Mouse (Mus musculus): ENCODE measurements around the gene Mpzl3.
A peak's percentile ranks its signal among the peaks of the same experiment; 100 is the strongest.
"Not testable (repeated sequence)": the region's sequence is repeated elsewhere in the genome, so short reads cannot be mapped to it uniquely, and the experiment has no call there.

The Mpzl3 gene

DNA sequence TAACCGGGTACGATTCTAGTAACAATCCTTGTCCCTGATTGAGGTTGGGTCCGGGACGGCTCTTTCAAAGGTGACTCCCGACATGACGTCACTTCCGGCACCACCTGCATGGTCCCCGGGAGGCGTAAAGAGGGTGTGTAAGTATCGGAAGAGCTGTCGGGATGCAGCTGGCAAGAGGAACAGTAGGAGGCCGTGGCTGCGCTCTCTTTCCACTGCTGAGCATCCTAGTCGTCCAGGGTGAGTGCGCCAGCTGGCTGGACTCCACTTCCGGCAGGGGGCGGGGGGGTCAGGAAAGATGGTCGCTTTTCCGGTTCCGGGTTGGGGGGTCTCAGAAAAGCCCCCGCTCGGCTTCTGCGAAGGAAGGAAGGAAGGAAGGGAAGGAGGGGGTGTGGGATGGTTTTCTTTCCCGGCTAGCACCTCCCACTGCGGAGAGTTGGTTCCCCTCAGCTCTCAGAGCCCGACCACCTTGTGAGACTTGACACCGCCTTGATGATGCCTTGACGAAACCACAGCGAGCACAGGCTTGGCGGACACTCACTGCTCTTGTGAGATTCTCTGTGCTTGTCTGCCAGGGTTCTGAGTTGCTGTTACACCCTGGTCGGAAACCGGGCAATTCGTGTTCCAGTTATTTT, at the start of gene Mpzl3:
Gene Mpzl3, plus strand, starts transcription at position 105 of the 632 bp plus-strand sequence.
- DNase-seq, result peak; percentile 91 to 95

DNA sequence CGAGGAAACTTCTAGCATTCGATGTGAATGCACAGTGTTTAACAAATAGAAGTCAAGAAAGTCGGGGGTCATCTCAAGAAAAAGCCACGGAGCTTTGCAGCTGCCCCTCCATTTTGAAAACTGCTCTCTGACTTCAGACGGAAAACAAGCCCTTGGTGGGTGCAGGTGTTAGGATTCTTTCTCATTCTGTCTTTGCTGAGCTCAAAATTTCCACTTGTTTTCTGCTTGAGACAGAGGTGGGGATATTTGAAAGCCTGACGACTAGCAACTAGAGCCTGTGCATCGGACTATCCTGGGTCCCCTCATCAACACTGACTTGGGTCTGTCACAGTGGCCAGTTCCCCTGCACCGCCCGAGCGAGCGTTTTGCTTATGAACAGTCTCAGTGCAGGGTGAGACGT, 47.6 kb upstream of the Mpzl3 start:
- no peak for DNase-seq

DNA sequence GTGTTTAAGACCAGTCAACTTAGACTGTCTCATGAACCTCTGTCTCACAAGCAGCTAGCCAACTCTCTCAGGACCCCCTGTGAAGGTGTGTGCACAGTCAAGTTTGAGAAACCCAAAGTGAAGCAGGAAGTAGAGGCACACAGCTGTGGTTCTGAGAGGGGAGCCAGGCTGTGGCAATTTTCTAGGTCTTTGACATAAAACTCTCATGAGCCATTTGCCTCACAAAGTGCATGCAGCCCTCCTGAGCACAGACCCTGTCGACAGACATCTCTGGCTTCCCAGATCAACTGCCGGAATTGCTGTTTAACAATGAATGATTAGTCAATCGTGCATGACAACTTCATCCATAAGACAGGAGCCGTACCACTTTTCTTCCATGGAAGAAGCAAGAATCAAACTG, 46.6 kb upstream of the Mpzl3 start:
- DNase-seq, result no peak

DNA sequence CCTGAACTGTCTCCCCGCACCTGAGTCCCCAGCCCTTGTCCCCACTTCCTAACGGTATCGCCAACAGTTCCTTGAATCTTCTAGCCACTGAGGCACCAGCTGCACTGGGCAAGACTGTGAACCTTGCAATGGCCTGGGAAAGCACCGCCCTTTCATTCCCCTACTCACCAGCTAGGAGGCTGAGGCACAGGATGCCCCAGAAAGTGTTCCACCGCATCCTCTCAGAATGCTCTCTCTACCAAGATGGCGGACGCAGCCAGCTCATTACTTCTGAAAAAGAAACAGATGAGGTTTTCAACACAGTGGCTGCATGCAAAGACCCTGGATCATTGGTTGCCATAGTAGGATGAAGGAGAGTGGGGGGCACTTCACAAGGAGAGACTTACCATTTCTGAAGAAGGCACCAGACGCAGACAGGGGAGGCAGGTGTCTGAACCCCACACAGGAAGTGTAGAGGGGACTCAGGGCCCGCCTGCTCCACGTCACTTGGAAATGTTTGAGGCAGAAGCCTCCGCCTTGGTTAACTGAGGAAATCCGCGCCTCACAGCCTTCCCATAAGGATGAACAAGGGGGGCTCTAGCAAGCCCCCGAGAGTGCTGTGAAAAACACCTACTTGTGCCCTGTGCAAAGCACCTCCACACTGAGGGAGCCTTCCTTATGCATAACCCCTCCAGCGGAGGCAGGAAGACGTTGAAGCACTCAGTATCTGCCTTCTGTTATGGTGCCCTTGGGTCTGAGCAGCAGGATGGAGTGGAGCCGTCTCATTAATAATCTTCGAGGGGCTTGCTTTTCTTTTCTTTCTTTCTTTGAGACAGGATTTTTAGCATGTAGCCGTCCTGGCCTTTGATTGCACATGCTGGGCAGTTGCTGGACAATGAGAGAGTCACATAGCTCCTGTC, 45.6 kb upstream of the Mpzl3 start, which contains the start of gene Cd3e:
Gene Cd3e, minus strand, starts transcription at position 448 of the 899 bp plus-strand sequence.
- DNase-seq, result no peak

DNA sequence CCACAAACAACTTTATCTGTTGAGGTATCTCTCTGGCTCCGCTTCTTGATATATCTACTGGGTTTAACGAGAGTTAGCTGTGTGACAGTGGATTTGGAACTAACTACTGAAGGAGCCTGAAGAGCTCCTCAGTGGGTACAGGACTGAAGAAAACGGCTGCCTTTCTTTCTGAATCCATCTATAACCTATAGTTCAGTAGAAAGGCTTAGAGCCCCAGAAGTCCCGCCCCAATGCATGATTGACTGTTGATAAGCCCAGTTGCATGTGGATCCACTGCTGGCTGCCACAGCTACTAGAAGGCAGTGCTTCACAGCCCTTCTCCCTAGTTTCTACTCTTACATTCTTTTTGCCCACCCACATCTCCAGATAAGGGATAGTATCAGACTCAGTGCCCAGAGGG, 44.5 kb upstream of the Mpzl3 start:
- DNase-seq, result peak; percentile 25 to 27

DNA sequence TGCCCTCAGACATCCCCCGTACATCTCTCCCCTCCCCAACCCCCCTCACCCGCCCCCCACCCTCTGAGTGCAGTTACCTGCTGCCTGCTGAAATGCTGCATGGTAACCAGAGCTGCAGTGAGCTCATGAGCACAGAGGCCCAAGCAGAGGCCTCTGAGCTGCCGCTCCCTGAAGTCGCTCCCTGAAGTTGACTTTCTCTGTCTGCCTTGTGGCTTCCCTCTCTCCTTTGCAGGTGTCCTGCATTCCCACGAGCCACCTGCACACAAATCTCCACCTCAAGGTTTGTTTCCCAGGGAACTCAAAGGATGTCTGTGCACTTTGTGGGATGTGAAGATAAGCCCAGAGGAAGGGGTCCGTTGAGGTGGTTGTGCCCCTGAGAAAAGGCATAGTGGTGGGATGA, 43.7 kb upstream of the Mpzl3 start:
- DNase-seq, result no peak

DNA sequence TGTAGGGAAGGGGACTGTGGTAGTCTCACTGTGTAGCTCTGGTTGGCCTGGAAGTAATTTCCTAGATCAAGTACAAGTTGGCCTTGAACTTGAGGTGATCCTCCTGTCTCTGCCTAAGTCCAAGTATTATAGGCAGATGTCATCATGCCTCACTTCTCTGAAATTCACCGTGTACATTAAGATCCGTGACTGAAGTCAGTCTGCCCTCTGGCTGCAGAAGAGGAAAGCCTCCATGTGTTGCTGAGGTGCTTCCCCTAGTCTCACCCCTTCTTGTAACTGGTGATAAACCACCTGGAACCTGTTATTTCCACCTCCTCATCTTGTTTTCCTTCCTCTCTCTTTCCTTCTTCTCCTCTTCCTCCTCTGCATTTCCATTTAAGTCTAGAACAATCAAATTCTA, 40.1 kb upstream of the Mpzl3 start:
- no peak for DNase-seq

DNA sequence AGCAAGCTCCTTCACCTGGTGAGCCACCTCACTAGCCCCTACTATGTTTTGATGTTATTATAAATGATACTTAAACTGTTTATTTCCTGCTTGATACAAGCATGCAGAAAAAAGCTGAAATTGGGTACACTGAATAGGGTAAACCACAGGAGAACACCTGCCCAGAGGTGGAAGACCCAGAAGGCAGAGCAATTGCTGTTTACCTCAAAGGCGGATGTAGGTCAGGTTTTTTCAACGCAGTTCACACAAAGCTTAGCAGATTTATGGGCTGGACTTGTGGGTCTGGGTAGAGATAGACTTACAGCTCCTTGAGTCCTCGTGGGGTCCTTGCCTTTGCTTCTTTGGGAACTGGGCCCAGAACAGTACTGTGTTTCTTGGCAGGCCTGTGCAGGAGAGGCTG, 39.1 kb upstream of the Mpzl3 start:
- no peak for DNase-seq

DNA sequence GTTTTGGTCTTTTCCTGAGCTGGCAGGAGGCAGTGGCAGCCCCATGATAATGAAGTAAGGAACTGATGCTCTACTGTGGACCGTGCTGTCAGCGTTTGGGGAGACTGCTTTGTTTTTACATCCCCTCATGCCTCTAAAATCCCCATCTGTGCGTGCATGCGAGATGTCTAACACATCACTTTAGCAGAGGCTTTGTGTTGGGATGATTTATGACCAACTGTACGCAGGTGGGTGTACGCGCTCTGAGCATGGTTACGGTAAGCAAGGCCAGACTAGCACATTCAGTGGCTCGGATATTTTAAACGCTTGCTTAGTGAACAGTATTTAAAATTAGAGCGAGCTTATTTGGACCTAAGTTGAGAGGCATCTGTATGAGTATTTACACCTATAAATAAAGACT, 37.0 kb upstream of the Mpzl3 start:
- no peak for DNase-seq

DNA sequence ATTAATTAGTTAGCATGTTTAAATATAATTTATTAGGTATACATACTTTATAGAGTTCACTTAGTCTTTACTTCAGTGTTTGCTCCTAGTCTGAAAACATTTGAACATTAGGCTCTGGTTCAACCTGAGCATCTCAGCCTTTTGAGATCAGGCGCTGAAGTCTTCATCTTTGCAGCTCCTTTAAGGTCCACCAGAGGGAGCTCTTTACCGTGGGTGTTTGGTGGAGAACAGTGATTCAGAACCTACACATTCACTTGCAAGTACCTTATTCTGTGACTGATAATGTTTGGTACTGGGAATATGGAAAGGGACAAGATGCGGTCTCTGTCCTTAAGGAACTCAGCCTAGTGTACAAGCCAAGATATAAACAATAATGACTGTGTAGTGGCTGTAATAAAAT, 32.2 kb upstream of the Mpzl3 start:
- peak; percentile 58 to 61 for DNase-seq

DNA sequence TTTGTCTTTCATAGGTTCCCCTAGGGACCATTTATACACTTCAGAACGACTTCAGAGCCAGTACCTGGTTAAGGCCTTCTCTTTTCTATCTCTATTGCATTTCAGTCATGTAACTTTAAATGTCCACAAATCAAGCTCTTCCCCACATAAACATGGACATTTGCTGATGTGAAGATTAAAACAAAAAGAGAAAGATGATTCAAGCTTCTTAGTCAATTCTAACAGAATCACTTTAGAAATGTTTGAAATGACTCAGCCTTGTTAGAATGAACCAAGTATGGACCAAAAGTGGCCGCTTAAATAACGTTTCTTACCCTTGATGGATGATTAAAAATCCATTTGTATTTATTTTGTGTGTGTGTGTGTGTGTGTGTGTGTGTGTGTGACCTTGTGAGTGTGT, 31.3 kb upstream of the Mpzl3 start:
- no peak for DNase-seq

DNA sequence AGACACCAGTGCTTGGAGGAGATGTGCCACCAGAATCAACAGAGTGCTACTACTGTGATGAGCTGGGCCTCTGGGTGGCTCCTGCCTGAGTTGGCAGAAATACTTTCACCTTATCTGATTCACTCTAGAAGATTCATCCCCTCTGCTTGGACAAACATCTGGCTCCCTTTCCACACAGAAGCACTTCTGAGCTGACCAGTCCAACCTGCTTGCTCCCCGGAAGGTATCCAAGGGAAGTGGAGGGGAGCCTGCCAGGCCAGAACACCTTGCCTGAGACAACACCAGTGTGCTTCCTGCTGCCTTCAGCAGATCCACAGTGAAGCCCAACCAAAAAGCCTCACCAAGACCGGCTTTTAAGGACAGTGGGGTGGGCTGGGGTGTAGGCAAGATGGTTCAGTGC, 30.8 kb upstream of the Mpzl3 start:
- no peak for DNase-seq

DNA sequence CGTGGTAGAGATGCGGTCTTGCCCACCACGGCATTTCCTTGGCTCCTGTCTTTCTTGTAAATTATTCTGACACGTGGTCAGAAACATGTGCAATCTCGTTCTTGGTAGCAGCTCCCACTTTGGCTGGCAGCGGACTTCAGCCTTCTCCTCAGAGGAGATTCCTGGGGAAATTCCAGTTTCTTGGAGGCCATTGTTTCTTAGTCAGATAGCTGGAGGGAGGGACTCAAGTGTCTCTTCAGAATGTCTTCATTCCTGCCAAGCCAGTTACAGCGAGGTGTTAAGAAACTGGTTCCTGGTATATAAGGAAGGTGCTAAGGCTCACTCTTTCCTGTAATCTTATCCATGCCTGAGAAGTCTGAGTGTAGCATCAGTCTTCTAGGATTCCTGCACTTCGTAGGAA, 27.6 kb upstream of the Mpzl3 start:
- DNase-seq, result no peak

DNA sequence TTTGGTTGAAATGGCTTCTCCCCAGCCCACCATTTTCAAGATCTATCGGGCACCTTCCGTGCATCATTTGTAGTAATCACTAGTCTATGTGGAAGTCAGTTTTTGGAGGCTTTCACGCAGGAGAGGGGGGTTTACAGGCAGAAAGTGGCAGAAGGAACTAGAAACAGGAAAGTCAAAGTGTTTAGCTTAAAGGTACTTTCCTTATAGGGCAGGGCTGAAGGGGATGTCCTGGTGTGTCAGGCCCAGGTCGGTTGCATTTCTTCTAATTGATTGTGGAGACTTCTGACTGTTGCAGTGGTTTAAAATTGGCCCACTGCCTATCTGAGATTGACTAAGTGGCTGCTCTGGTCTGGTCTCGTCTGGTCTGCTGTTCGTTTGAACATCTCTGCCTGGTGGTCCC, 24.6 kb upstream of the Mpzl3 start:
- DNase-seq, result no peak

DNA sequence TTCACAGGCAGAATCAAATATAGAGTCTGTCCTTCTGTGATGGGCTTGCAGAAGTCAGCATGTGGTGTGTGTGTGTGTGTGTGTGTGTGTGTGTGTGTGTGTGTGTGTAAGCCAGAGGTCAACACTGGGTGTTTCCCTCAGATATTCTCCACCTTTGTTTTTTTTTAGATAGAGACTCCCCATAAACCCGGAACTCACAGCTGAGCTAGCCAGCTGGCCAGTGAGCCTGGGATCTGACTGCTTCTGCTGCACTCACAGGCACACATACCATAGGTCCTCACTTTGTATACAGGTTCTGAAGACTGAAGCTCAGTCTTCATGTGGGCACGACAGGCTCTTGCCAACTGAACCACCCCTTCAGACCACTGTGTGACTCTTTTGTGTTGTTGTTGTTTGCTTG, 22.7 kb upstream of the Mpzl3 start:
- DNase-seq, result no peak

DNA sequence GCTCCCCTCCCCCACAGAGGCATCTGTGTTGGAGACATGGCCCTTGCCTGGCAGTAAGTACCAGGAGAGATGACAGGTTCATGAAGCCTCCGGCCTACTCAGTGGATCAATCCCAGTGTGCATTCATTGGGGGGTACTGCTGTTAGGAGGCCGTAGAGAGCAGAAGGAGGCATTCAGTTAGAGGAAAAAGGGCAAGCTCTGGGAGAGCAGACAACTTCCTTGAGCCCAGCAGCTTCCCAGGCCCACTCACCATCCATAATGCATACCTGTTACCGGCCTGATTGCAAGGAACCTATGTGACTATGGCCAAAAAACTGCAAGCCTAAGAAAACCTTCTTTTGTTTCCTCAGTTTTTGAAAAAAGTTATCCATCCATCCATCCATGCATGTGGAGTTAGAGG, 20.5 kb upstream of the Mpzl3 start:
- no peak for DNase-seq

DNA sequence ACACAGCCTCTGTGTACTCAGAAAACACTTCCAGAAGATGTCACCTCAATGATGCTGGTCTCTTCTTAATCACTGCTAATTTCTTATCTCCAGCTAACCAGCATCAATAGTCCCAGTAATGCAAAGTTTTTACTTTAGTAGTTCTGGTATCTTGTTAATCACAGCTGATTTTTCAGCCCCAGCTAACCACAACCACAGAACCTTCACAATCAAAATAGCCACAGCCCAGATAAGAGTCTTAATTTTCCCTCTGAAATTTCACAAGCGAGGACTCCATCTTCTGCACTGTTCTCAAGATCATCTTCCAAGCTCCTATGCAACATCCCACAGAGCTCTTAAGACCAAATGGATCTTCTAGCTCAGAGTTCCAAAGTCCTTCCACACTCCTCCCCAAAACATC, 17.2 kb upstream of the Mpzl3 start:
- not testable (repeated sequence) for DNase-seq

DNA sequence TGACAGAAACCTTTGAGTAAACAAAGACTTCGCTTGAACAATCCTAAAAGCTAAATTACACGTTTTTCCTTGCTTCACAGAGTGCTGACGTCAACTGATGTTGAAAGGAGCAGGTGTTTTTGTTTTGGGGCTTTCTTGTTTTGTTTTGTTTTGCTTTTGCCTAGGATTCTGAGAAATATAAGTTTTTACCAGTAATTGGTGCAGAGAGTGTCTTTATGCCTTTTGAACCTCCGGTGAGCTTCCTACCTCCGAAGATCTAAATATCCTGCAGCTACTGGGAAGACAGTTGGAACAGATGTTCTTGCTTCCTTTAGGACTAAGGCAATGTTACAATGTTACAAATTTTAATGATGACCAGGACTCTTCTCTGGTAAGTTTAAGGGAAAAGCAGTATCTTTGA, 15.5 kb upstream of the Mpzl3 start, which contains the start of gene Mpzl2:
Gene Mpzl2, plus strand, starts transcription at position 301 of the 400 bp plus-strand sequence.
- no peak for DNase-seq

DNA sequence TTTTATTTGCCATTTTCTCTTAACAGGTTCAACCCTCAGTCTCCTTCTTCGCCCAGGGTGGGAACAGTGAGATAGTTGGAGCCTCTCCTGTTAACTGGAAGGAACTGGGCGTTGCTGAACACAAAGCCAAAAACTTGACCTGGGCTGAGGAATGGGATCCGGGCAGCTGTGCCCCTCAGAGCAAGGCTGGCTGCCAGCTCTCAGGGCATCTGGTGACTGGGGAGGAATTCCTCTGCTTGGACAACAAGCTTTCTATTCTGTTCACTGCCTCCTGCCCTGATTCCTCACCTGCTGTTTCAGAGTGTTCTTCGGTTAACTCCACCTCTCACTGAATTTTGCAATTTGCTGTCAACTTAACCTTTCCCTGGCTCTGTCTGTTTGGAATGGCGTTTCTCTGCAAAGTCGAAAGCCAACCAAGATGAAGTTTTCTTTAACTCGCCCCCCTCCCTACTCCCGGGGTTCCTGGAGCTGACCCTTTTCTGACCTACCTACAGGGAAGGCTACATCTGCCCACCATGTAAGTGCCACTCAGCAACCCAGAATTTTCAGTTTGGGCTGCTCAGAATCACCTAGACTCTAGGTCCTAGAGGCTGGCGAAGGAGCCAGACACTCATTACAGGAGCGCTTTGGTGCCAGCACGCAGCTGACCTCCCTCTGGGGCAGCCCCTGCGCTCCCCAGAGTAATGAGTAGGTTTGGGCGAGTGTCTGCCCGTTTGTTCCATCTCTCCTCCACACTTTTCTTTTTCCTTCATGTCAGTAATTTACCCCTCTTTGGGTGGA, 14.7 kb upstream of the Mpzl3 start:
- peak; percentile 11 to 37 for DNase-seq

DNA sequence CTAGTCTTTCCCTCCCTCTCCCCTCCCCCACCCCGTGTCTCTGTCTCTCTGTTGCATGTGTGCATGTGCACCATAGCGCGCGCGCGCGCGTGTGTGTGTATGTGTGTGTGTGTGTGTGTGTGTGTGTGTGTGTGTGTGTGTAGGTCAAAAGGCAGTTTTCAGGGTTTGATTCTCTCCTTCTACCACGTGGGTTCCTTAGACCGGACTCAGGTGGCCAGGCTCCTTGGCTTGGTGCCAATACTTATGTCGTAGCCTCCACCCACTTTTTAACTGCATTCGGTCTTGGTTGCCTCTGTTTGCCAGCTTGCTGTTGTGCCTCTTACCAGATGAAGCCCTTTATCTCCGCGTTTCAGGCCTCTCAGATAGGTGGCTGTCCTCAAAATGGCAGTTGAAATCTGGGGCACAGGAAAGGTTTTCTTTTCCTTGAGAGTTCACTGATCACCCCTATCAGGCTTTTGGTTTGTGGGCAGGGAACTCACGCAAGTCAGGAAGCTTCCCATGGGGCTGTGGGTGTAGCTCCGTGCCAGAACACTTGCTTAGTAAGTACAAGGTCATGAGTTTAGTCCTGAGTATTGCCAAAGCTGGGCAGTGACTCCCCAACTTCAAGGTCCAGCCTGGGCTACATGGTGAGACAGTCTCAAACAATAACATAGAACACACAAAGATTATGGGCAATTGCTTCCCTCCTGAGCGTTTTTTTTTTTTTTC, 13.7 kb upstream of the Mpzl3 start:
- DNase-seq, result peak; percentile 56 to 75

DNA sequence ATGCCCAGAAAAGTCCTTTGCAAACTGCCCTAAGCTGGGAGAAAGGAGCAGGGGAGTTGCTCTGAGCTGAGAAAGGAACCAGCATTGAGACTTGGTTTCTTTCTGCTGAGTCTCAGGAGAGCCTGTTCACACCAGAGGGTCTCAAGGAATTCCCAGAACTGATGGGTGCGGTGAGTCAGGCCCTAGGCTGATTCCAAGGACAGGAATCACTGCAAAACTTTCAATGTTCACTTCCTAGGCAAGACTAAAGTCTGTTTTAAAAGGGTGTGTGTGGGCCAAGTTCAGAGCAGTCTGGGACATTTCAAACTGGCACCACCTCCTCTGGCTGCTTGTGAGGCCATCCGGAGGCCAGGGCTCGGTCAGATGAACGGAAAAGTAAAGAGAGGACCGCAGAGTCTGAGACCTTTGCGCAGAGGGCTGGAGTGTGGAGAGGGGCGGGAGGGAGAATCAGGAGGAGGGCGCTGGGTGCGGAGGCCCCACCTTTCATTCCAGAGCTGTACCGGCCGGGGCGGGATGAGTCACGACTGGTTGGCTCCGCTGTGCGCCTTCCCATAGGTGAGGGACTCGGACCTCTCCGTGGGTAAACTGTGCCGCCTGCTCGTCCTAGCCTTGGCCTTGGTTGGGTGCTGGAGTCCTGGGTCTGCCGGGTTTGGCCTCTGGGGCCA, 12.8 kb upstream of the Mpzl3 start:
- peak; percentile 78 to 88 for DNase-seq

DNA sequence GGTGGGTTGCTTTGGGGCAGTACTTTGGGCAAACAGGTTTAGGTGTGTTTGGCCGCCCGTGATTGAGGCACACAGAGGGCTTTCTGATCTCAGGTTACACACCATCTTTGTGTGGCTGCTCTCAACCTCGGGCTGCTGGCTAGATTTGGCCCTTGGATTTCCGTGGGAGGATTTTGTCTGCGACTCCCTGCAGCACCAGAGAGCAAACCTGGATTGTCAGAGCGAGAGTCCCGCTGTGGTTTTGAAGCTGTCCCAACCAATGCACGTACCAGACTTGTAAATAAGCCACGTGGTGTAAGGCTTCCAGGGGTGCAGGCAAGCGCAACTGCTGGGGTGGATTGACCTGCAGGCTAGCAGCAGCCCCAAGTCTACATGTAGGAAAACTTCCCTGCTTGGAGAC, 12.0 kb upstream of the Mpzl3 start:
- DNase-seq, result peak; percentile 43 to 63

Data from kidney, postnatal 4 days (tissue).